Mouse (Mus musculus) kidney, adult 2 months (tissue): ENCODE measurements at regions not wholly inside any gene's neighbourhood (a gene's known extent, or its start where the extent isn't known, plus 50 kb on each side); places are given as distances from the start of the nearest gene placed in this dataset.

Source experiments
- DNase-seq: peaks from one replicate; pipeline ENCODE4 v3.0.0; 2021
- H3K27ac ChIP-seq: fragments of 200-500 bp; 2 replicates; pipeline ENCODE4 v1.5.1; 2012; ENCODE audit warnings: low read depth, low read length, control low read depth, inconsistent platforms; ENCODE audit not compliant: insufficient read depth
- H3K27me3 ChIP-seq: fragments of 200-500 bp; replicated peaks from 2 replicates; pipeline ENCODE4 v1.6.1; 2012; ENCODE audit warnings: mild to moderate bottlenecking, moderate library complexity, low read length, inconsistent platforms; ENCODE audit not compliant: control insufficient read depth, insufficient read depth
- H3K36me3 ChIP-seq: fragments of 200-500 bp; 2 replicates; pipeline ENCODE4 v1.6.1; 2012; ENCODE audit warnings: mild to moderate bottlenecking, moderate library complexity, low read length, inconsistent platforms; ENCODE audit not compliant: control insufficient read depth, insufficient read depth
- H3K4me1 ChIP-seq: fragments of 200-500 bp; 2 replicates; pipeline ENCODE4 v1.6.1; 2011; ENCODE audit warnings: low read length; ENCODE audit not compliant: control insufficient read depth, insufficient read depth
- H3K4me3 ChIP-seq: fragments of 200-500 bp; 2 replicates; pipeline ENCODE4 v1.5.1; 2011; ENCODE audit warnings: mild to moderate bottlenecking, low read depth, low read length, control low read depth; ENCODE audit not compliant: insufficient read depth
- CTCF ChIP-seq: fragments of 200-500 bp; conservative IDR thresholded peaks from 2 replicates; pipeline ENCODE4 v1.5.1; 2011; ENCODE audit warnings: low read depth, mild to moderate bottlenecking, control low read depth, low read length, moderate library complexity, mixed read lengths; ENCODE audit not compliant: insufficient read depth, insufficient read length
- POLR2A ChIP-seq: fragments of 200-500 bp; IDR thresholded peaks from one replicate; pipeline ENCODE4 v1.6.1; 2011; ENCODE audit warnings: low read depth, low read length, control low read depth
- WGBS: fragments of 180-500 bp; shearing (Covaris S2); methylation state at CpG from one replicate; pipeline ENCODE4 v1.1.7; 2018; 5-methylcytosine and 5-hydroxymethylcytosine counted together

- H3K27ac ChIP-seq, result no peak overlapping the region
- no peak for TF ChIP-seq CTCF
- TF ChIP-seq POLR2A, result no peak
- 50% methylated on average over 2 of the region's 2 CpGs for WGBS
Measured at GRCm38 (mm10) chr13:16282230-16282629, 270.6 kb downstream of the Inhba start.

GRCm38 (mm10) chr13:16283336-16283735 lies 271.7 kb downstream of the Inhba start:
- no peaks in the 10 kb centered on the region for H3K4me1 ChIP-seq
- H3K4me3 ChIP-seq, result no peak overlapping the region
- no peak for DNase-seq
- no peak overlapping the region for H3K27ac ChIP-seq
- H3K36me3 ChIP-seq, result no peaks in the 10 kb centered on the region
- no peak for TF ChIP-seq CTCF
- TF ChIP-seq POLR2A, result no peak
- 80% methylated on average over 4 of the region's 4 CpGs for WGBS
- H3K27me3 ChIP-seq, result no peaks in the 10 kb centered on the region

More at GRCm38 (mm10) chr13:16282230-16282629, 270.6 kb downstream of the Inhba start:
- Histone ChIP-seq H3K4me3 (no peak overlapping the region), H3K4me1 (no peaks in the 10 kb centered on the region), H3K36me3 (no peaks in the 10 kb centered on the region), H3K27me3 (no peaks in the 10 kb centered on the region)
- no peak for DNase-seq

DNA sequence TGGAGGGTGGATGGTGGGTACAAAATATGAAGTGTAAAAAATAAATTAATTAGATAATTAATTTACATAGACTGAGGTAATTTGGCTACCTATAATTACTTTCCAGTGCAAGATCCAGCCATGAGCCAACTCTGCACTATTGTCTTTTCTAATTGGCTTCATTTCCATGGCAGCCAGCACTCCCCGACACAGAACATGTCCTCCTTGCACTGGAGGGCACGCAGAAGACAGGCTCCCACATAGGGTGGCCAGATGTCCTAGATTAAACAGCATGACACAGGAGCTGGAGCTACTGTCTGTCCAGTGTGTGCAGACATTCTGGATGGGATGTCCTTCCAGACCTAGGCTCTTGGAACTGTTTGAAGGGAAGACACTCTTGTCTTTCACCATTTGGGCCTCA lies 278.0 kb downstream of the Inhba start:
- TF ChIP-seq CTCF, result no peak
- no peak for TF ChIP-seq POLR2A
- DNase-seq, result no peak
- 81% methylated on average over 2 of the region's 2 CpGs for WGBS
- Histone ChIP-seq H3K27me3 (no peaks in the 10 kb centered on the region), H3K4me1 (peaks cover 4% of the 10 kb centered on the region; the same call in 1 of the 2 replicates), H3K27ac (no peak overlapping the region), H3K4me3 (no peak overlapping the region), H3K36me3 (no peaks in the 10 kb centered on the region)

GRCm38 (mm10) chr13:16290784-16291183 lies 279.1 kb downstream of the Inhba start:
- Histone ChIP-seq H3K4me3 (no peak overlapping the region), H3K27me3 (no peaks in the 10 kb centered on the region), H3K27ac (peak overlapping the region; percentile 52; the same call in 1 of the 2 replicates), H3K4me1 (peaks cover 4% of the 10 kb centered on the region; the same call in 1 of the 2 replicates), H3K36me3 (no peaks in the 10 kb centered on the region)
- peak; percentile 54 for DNase-seq
- TF ChIP-seq POLR2A, result no peak
- TF ChIP-seq CTCF, result no peak
- 42% methylated on average over 2 of the region's 2 CpGs for WGBS

DNA sequence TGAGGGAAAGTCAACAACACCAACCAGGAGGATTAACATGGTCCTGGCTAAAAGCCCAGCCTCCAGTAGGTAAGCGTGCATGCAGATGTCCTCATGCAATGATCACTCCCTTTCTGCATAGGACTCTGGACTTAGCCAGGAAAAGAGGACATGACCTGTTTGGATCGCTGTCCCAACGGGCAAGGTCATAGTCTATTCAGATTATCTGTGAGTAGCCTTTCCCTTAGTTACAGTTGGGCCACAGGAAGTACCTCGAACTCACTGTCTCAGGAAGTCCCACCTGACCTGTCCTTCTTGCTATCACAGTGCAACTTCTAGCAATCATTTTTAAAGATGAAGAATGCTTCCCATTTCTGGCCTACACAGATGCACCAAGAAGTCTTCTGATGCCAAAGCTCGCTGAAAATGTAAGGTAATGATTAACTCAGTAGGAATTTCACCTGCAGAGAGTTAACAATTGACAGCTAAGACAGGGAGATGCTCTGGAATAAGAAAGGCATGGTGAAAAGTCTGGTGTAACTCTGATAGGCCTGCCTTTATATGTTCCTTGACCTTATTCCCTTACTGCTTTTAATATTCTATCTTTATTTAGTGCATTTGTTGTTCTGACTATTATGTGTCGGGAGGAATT lies 280.1 kb downstream of the Inhba start:
- H3K27ac ChIP-seq, result peak overlapping the region; percentile 90
- no peak overlapping the region for H3K4me3 ChIP-seq
- H3K36me3 ChIP-seq, result no peaks in the 10 kb centered on the region
- peak; percentile 89 for DNase-seq
- H3K27me3 ChIP-seq, result no peaks in the 10 kb centered on the region
- WGBS, result 49% methylated on average over 6 of the region's 6 CpGs
- peaks cover 4% of the 10 kb centered on the region; the same call in 1 of the 2 replicates for H3K4me1 ChIP-seq
- TF ChIP-seq POLR2A, result no peak
- no peak for TF ChIP-seq CTCF

GRCm38 (mm10) chr13:16299756-16300155 lies 288.1 kb downstream of the Inhba start:
- Histone ChIP-seq H3K27ac (no peak overlapping the region), H3K36me3 (no peaks in the 10 kb centered on the region), H3K27me3 (no peaks in the 10 kb centered on the region), H3K4me3 (no peak overlapping the region), H3K4me1 (no peaks in the 10 kb centered on the region)
- 73% methylated on average over 2 of the region's 2 CpGs for WGBS
- DNase-seq, result no peak
- no peak for TF ChIP-seq CTCF
- no peak for TF ChIP-seq POLR2A

GRCm38 (mm10) chr13:16314669-16315068 lies 303.0 kb downstream of the Inhba start:
- H3K36me3 ChIP-seq, result no peaks in the 10 kb centered on the region
- DNase-seq, result no peak
- H3K4me3 ChIP-seq, result no peak overlapping the region
- no peak overlapping the region for H3K27ac ChIP-seq
- no peak for TF ChIP-seq POLR2A
- no peak for TF ChIP-seq CTCF
- no peaks in the 10 kb centered on the region for H3K27me3 ChIP-seq
- H3K4me1 ChIP-seq, result no peaks in the 10 kb centered on the region
- WGBS, result 84% methylated on average over 2 of the region's 2 CpGs
